12 mouse cellular contexts compared by ENCODE assay signal in the genomic region with DNA sequence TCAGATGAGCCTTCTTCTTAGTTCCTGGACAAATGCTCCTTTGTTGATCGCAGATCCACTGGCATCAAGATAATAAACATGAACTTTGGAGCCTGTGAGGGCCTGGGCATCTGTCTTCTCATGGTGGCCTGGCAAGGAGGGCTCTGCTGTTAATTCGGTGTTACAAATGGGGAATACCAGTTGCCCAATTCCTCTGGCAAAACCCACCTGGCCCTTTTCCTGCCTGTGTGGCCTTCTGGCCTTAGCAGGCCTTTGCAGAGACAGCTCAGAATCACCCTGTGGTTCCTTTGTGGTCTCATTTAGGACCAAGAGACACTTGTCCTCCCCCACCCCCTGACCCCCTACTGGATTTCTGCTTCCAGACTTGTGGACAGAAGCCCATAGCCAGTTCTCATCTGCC.
"Had no signal": no experiment of that assay in that cellular context is flagged by ENCODE, and none has a peak within 500 bp of the region (broad histone marks: within the 10 kb centered on the region; RNA-seq: fewer than 3 reads in every experiment).

No protein-coding gene starts in this region.

- H3K36me3 ChIP-seq: liver, embryonic 12.5 days; liver, embryonic 15.5 days had no signal

- H3K4me1 ChIP-seq: liver, embryonic 15.5 days had no signal

- H3K4me2 ChIP-seq: limb, embryonic 12.5 days; limb, embryonic 15.5 days; liver, embryonic 12.5 days; liver, embryonic 15.5 days had no signal

- H3K27me3 ChIP-seq: limb, embryonic 12.5 days; limb, embryonic 15.5 days; liver, embryonic 12.5 days; liver, embryonic 15.5 days had no signal

- ATAC-seq: liver, embryonic 12.5 days had no signal

- H3K9me3 ChIP-seq: limb, embryonic 12.5 days; limb, embryonic 15.5 days; liver, embryonic 12.5 days; liver, embryonic 15.5 days had no signal

- DNase-seq: kidney, adult 9 months; kidney, postnatal 14 days; kidney, postnatal 4 days; lung, adult 2 months; midbrain, embryonic 14.5 days; thymus, adult 18-20 months; thymus, postnatal 36 days had no signal

- H3K9ac ChIP-seq: limb, embryonic 12.5 days; limb, embryonic 15.5 days; liver, embryonic 12.5 days; liver, embryonic 15.5 days had no signal

- H3K4me3 ChIP-seq: limb, embryonic 12.5 days; limb, embryonic 15.5 days; liver, embryonic 12.5 days; liver, embryonic 15.5 days had no signal

- H3K27ac ChIP-seq: limb, embryonic 12.5 days; limb, embryonic 15.5 days; liver, embryonic 12.5 days; liver, embryonic 15.5 days; macrophage had no signal
